Mouse (Mus musculus): ENCODE data around the gene Sik3. TPM values are rescaled to one million over a fixed set of nuclear protein-coding genes. Genes with fewer than 3 reads are reported as not detected.

Gene Sik3
- polyA plus RNA-seq, 1 experiment = 22.2 TPM

- no peak overlapping the region for H3K4me3 ChIP-seq (replicated peaks; ENCODE audit: extremely low read depth, low read depth, low read length)
- no peak for DNase-seq
- 79% methylated on average over 10 of the region's 10 CpGs for WGBS
- TF ChIP-seq CTCF (IDR thresholded peaks at IDR 0.05; ENCODE audit: insufficient read depth, low read length) = no peak
- no peak for TF ChIP-seq POLR2A (IDR thresholded peaks at IDR 0.05; ENCODE audit: borderline replicate concordance, extremely low read depth, low read depth, low read length)
- no peaks in the 10 kb centered on the region; the same call in 1 of the 2 replicates for H3K4me1 ChIP-seq (ENCODE audit: control insufficient read depth, insufficient read depth, low read length)
Measured at GRCm38 (mm10) chr9:46214946-46215337, 202.3 kb downstream of the Sik3 start.

GRCm38 (mm10) chr9:46215338-46216322, 203.0 kb downstream of the Sik3 start:
- H3K4me1 ChIP-seq (ENCODE audit: control insufficient read depth, insufficient read depth, low read length) = no peaks in the 10 kb centered on the region; the same call in 1 of the 2 replicates
- no peak overlapping the region for H3K4me3 ChIP-seq (replicated peaks; ENCODE audit: extremely low read depth, low read depth, low read length)
- 55% methylated on average over 11 of the region's 11 CpGs for WGBS
- no peak for TF ChIP-seq POLR2A (IDR thresholded peaks at IDR 0.05; ENCODE audit: borderline replicate concordance, extremely low read depth, low read depth, low read length)
- TF ChIP-seq CTCF (IDR thresholded peaks at IDR 0.05; ENCODE audit: insufficient read depth, low read length) = no peak
- DNase-seq = no peak

- no peak overlapping the region for H3K4me3 ChIP-seq (replicated peaks; ENCODE audit: extremely low read depth, low read depth, low read length)
- TF ChIP-seq CTCF (IDR thresholded peaks at IDR 0.05; ENCODE audit: insufficient read depth, low read length) (no peak), POLR2A (IDR thresholded peaks at IDR 0.05; ENCODE audit: borderline replicate concordance, extremely low read depth, low read depth, low read length) (no peak)
- no peaks in the 10 kb centered on the region; the same call in 1 of the 2 replicates for H3K4me1 ChIP-seq (ENCODE audit: control insufficient read depth, insufficient read depth, low read length)
- DNase-seq = no peak
- 83% methylated on average over 13 of the region's 13 CpGs for WGBS
Measured at GRCm38 (mm10) chr9:46216744-46217470, 204.3 kb downstream of the Sik3 start.

- no peak for TF ChIP-seq POLR2A (IDR thresholded peaks at IDR 0.05; ENCODE audit: borderline replicate concordance, extremely low read depth, low read depth, low read length)
- TF ChIP-seq CTCF (IDR thresholded peaks at IDR 0.05; ENCODE audit: insufficient read depth, low read length) = no peak
- no peak for DNase-seq
- H3K4me1 ChIP-seq (ENCODE audit: control insufficient read depth, insufficient read depth, low read length) = no peaks in the 10 kb centered on the region; the same call in 1 of the 2 replicates
- H3K4me3 ChIP-seq (replicated peaks; ENCODE audit: extremely low read depth, low read depth, low read length) = no peak overlapping the region
- 74% methylated on average over 9 of the region's 9 CpGs for WGBS
Measured at GRCm38 (mm10) chr9:46218176-46218575, 205.6 kb downstream of the Sik3 start.

GRCm38 (mm10) chr9:46223090-46223489, 210.5 kb downstream of the Sik3 start:
- Histone ChIP-seq H3K4me3 (replicated peaks; ENCODE audit: extremely low read depth, low read depth, low read length) (no peak overlapping the region), H3K4me1 (ENCODE audit: control insufficient read depth, insufficient read depth, low read length) (no peaks in the 10 kb centered on the region)
- DNase-seq = no peak
- TF ChIP-seq CTCF (IDR thresholded peaks at IDR 0.05; ENCODE audit: insufficient read depth, low read length) (no peak), POLR2A (IDR thresholded peaks at IDR 0.05; ENCODE audit: borderline replicate concordance, extremely low read depth, low read depth, low read length) (no peak)
- 45% methylated on average over 6 of the region's 6 CpGs for WGBS

- no peak for DNase-seq
- Histone ChIP-seq H3K4me1 (ENCODE audit: control insufficient read depth, insufficient read depth, low read length) (no peaks in the 10 kb centered on the region), H3K4me3 (replicated peaks; ENCODE audit: extremely low read depth, low read depth, low read length) (no peak overlapping the region)
- 86% methylated on average over 3 of the region's 3 CpGs for WGBS
- TF ChIP-seq POLR2A (IDR thresholded peaks at IDR 0.05; ENCODE audit: borderline replicate concordance, extremely low read depth, low read depth, low read length) (no peak), CTCF (IDR thresholded peaks at IDR 0.05; ENCODE audit: insufficient read depth, low read length) (no peak)
Measured at GRCm38 (mm10) chr9:46224101-46224500, 211.5 kb downstream of the Sik3 start.

GRCm38 (mm10) chr9:46224945-46225660, 212.5 kb downstream of the Sik3 start:
- Histone ChIP-seq H3K4me3 (replicated peaks; ENCODE audit: extremely low read depth, low read depth, low read length) (no peak overlapping the region), H3K4me1 (ENCODE audit: control insufficient read depth, insufficient read depth, low read length) (peaks cover 2% of the 10 kb centered on the region; the same call in 1 of the 2 replicates)
- WGBS = 59% methylated on average over 5 of the region's 5 CpGs
- no peak for DNase-seq
- TF ChIP-seq POLR2A (IDR thresholded peaks at IDR 0.05; ENCODE audit: borderline replicate concordance, extremely low read depth, low read depth, low read length) (no peak), CTCF (IDR thresholded peaks at IDR 0.05; ENCODE audit: insufficient read depth, low read length) (no peak)

GRCm38 (mm10) chr9:46227064-46227614, 214.5 kb downstream of the Sik3 start:
- TF ChIP-seq CTCF (IDR thresholded peaks at IDR 0.05; ENCODE audit: insufficient read depth, low read length) (no peak), POLR2A (IDR thresholded peaks at IDR 0.05; ENCODE audit: borderline replicate concordance, extremely low read depth, low read depth, low read length) (no peak)
- 73% methylated on average over 3 of the region's 3 CpGs for WGBS
- no peak for DNase-seq
- H3K4me1 ChIP-seq (ENCODE audit: control insufficient read depth, insufficient read depth, low read length) = peaks cover 3% of the 10 kb centered on the region; the same call in 1 of the 2 replicates
- no peak overlapping the region for H3K4me3 ChIP-seq (replicated peaks; ENCODE audit: extremely low read depth, low read depth, low read length)

All from lung, adult 2 months (tissue).